Mouse (Mus musculus) right cerebral cortex, postnatal 14 days (tissue): ENCODE measurements around the gene Ptpn12.

ENCODE experiments used
- DNase-seq: peaks from one replicate; pipeline ENCODE4 v3.0.0; 2022

Ptpn12 gene

GRCm38 (mm10) chr5:21055820-21056531 lies at the start of gene Ptpn12:
TSS of gene Ptpn12 (minus strand) at chr5:21055911.
- DNase-seq = peak; percentile 94

DNA sequence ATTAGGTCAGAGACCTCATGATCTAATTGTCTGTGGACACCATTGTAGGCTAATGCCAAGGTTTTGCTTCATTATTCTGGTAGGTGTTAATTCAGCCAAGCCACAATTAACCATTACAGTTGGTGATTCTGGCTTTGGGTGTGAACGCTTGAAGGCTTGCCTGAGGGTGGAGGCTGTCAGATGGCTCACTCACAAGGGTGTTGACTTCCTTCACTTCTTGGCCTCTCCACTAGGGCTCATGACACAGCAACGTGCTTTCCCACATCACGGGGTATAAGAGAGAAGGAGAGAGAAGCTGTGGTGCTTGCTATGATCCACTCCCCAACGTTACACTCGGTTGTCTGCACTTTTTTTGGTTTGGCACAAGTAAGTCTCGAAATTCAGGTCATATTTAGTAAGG lies 35.5 kb upstream of the Ptpn12 start:
- DNase-seq = no peak

GRCm38 (mm10) chr5:21057217-21057616 lies 1.5 kb upstream of the Ptpn12 start:
- no peak for DNase-seq

DNA sequence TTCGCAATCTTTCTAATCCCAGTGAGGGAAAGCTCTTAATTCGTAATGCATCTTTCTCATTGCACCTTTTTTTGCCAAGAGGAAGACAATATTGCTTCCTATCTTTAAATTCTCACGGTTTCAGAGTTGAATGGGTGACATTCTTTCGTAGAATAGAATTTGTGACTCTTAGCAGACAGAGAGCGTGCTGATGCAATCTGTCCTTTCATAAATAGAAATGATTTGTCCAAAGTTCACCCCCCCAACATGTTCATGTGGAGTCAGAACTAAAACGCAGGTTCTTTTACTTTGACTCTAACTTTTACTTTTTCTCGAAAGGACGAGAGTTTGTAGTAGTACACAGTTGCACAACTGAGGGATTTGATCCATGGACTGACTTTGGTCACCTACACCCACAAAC lies 884 bp upstream of the Ptpn12 start:
- no peak for DNase-seq

DNA sequence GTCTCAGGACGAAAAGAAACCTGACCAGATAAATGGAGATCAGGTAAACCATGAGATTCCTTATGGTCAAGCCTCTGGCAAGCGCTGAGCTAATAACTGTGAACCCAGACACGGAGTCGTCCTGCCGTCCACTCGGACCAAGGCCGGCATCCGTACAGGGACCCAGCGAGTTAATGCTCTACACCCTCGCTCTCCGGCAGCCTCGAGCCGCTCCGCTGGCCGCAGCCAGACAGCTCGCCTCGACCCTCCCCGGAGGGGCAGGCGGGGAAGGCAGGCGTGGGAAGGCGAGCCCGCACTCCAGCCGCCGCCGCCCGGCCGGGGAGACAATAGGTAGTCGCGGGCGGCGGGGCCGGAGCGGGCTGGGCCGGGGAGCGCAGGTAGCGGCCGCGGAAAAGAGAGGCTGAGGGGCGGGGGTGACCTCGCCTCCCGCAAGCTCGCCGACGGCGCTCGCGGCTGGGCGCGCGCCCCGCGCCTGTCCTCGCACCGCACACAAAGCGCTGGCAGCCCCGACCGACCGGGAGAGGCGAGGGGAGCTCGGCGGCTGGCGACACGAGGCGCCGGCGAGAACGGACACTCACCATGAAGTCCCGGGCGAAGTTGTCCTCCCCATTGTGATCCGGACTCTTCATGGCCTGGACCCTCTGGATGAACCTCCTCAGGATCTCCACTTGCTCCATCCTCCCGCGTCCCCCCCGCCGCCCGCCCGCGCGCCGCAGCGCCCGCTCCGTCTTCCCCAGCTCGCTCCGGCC lies 466 bp downstream of the Ptpn12 start:
- DNase-seq = peak; percentile 55

DNA sequence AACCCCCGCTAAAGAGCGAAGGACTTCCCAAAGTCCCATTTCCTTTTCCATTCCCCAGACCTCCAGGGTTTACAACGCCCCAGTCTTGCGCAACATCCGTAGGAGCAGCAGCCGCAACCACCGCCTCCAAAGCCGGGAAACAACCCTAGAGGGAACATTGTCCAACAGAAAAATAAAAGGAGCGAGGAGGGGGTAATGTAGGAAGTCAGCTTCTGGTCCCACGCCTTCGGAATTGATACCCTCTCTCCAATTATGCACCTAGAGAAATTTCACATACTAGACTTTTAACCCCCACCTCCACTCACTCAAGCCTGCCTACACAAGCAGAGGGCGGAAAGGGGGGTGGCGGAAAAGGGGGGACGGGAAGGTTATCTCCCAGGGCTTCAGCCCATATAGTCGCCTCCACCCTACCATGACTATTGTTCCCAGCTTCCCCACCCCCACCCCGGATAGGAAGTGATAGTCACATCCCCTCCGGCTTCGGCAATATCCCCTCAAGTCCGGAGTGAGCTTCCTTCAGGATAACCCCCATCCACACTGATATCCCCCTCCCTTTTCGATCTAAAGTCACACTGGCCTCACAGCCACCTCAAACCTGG lies 1.1 kb downstream of the Ptpn12 start:
- peak; percentile 54 for DNase-seq

- no peak for DNase-seq
These were observed 2.0 kb downstream of the Ptpn12 start for GRCm38 (mm10) chr5:21053571-21054307.

DNA sequence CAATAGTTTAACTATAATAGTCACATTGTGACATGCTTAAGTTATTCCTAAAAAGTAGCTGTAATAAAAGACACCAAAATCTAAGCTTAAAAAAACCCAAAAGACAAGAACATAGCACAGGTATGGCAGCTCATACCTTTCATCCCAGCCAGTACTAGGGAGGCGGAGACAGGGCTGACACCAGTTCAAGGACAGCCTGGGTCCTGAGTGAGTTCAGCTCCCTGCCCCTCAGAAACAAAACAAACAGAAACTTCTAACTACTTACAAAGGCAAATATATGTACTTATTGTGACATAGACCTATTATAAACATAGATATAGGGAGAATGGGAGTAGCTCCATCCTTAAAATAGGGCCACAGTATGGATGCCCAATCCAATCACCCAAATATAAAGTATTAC lies 3.2 kb downstream of the Ptpn12 start:
- no peak for DNase-seq

GRCm38 (mm10) chr5:21050770-21051122 lies 5.0 kb downstream of the Ptpn12 start:
- DNase-seq = no peak

DNA sequence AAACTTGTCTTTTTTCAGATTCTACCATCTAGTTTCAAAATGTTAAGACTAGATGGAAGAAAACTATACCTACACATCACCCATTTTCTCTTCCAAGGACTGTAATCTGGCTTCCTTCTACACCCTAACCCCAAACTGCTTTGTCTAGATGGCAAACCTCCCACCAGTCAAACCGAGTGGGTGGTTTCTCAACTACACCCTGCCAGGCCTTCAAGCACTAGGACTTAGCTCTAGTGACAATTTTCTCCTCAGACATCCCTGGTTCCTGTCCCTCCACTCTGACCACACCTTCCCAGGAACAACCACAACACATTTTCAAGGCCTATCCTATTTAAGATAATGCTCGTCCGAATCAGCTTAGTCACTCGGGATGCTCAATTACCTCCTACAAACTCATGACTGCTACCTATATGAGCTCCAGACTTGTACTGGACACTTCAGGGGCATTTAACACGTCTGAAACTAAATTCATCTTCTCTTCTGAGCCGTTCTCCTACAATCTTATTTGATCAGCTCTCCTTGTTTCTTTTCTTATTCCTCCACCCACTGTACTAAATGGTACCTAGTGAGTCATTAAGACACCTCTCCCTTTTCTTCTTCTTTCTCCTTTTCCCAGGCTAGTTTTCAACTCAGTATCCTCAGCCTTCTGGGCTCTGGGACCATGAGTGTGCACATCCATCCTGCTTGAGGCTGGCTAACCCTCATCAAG lies 5.5 kb downstream of the Ptpn12 start:
- no peak for DNase-seq

- no peak for DNase-seq
These were observed 6.7 kb downstream of the Ptpn12 start for GRCm38 (mm10) chr5:21049006-21049405.

DNA sequence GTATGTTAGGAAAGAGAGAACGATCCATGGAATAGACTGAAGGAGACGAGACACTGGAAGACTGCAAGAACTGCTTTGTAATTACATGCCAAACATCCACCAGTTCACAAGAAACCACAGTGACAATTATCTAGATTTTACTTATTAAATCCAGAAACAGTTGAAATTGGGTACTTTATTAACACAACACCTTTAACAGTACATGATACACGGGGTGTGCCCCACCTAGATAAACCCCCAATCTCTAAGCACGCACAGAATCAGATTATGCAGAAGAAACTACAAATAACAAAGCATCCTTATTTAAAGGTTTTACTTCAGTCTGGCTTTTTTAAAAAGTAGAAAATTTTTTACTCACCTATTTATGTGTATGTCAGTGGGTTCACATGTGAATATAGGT lies 8.6 kb downstream of the Ptpn12 start:
- DNase-seq = no peak

- no peak for DNase-seq
These were observed 9.3 kb downstream of the Ptpn12 start for GRCm38 (mm10) chr5:21046150-21047048.

DNA sequence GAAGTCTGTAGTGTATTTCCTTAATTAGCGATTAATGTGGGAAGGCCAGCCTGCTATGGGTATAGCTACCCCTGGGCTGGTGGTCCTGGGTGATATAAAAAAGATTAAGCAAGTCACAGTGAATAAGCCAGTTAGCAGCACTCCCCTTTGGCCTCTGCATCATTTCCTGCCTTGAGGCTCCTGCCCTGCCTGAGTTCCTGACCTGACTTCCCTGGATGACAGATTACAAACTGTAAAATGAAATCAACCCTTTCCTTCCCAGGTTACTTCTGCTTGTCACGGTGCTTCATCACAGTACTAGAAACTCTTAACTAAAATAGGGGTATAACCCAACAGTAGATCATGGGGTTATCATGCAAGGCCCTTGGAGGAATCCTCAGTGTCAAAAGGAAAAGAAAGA lies 10.2 kb downstream of the Ptpn12 start:
- DNase-seq = no peak

DNA sequence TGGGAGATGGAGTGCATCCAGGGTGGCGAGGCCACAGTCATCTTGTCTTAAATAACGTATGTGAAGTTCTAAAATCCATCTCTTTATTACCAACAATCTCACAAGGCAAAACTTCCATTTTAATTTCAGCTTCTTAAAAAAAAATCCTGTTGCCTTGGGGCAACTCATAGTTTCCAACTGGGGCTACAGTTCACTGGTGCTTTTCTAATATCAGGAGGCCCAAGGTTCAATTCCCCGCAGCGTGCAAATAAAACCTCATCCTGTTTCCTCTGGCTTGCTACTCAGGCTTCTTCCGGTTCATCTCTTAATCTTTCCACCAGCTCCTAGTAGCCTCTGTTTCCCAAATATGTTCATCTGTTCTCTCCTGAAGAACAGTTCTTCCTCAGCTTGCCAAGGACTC lies 17.6 kb downstream of the Ptpn12 start:
- DNase-seq = no peak

DNA sequence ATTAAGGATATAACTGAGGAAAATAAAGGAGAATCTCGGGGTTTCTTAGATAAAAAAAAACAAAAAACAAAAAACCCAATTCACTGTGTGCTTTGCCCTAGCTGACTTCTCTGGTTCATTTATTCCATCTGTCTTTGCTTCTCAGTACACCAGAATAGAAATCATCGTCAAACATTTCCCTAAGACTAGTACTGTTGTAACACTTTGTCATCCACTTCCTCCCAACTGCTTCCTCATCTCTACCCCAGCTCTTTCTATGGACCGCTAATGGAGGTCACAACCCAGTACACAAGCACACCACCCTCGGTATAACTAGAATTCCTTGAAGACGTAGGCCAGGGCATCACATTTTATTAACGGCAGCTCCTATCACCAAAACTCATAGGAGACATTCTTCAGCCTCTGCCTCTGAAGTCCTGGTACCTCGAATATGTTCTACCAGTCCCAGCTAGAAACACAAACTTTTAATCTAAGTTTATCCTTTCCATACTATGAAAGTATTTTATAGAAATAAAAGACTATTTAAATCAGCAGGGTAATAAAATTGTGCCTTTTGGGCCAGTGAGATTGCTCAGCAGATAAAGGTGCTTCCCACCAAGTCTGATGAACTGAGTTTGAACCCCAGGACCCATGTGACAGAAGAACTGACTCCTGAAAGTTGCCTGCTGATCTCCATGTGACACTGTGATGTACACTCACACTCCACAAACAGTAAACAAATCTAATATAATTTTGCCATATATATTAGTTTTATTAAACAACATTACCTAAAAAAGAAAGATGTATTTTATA lies 19.8 kb downstream of the Ptpn12 start:
- no peak for DNase-seq

DNA sequence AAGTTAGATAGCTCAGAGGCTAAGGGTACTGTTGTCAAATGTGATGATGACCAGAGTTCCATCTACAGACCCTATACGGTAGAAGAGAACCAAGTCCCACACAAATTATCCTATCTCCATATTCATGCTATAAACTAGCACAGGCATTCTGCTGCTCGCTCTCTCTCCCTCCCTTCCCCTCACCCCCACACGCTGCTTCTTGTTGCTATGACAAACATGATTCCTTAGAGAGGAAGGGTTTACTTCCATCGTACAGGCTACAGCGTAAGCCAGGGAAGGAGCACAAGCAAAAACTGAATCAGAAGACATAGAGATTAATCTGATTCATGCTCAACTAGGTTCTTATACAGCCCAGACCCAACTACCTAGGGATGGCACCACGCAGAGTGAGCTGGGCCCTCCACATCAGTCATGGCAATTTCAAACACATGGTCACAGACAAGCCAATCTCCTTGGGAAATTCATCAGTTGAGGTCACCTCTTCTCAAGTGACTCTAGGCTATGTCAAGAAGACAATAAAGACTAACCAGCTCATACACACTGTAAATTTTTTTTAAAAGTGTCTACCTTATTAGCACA lies 21.2 kb downstream of the Ptpn12 start:
- peak; percentile 23 for DNase-seq

- DNase-seq = peak; percentile 6
These were observed 22.2 kb downstream of the Ptpn12 start for GRCm38 (mm10) chr5:21033382-21034056.

DNA sequence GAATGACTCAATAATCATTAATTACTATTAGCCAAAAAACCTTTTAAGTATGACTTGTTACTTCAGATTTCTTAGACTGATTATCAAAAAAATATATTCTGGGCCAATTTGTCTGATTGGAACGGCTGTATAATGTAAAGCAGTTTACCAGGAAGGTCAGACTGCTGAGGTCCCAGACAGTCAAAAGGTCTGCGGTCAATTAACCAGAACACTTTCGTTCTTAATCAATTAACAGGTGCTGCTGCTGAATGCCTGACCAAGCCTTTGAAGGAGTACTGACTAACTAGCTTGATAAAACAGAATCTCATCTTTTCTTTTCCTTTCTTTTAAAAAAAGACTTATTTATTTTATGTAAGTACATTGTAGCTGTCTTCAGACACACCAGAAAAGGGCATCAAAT lies 23.1 kb downstream of the Ptpn12 start:
- DNase-seq = no peak

GRCm38 (mm10) chr5:21030226-21030625 lies 25.5 kb downstream of the Ptpn12 start:
- DNase-seq = no peak
